Comparison of ENCODE assay signal across 8 mouse cellular contexts in the genomic region with DNA sequence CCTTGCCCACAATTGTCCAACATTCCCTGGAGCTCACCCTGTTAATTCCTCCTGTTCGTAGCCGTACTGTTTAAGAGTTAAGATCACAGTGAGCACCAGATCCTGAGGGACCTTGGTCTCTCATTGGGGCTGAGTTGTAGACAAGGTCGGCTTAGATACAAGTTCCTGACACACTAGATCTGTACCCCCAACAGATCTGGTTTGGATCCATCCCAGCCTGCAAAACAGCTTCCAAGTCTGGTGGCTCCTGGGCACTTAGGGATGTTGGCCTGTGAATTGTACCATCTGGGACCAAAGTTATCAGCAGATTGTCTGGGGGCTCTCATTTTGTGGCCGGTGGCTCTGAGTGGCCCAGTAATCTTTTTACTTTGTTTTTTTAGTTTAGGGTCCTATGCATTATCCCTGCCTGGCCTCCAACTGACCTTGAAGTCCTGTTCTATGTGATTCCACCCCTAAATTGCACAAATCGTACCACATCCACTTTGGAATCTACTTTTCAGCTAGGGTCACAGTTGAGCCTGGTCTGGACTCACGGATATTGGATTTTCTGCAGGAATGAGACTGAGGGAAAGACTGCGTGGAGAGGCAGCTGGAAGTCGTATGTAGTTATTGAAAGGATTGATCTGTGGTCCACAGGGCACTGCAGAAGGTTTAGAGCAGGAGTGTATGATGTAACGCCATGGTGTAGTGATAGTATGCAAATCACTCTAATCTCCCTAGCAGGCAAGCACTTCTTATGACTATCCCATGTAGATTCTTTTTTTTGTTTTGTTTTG. TPM values are rescaled to one million over a fixed set of nuclear protein-coding genes. Genes with fewer than 3 reads are reported as not detected.
DNase-seq lines count a peak whose midpoint lies in the region; ATAC-seq and TF ChIP-seq lines count a peak whose summit lies in the region.

Ube2i (minus strand) TSS at position 52 of the 776 bp plus-strand sequence.

- peak within 1 kb of the TSS; percentile 99 for H3K4me3 ChIP-seq in left cerebral cortex, adult 2 months
- H3K4me3 ChIP-seq in midbrain, embryonic 14.5 days (replicated peaks; ENCODE audit: low read depth, low read length): peak within 1 kb of the TSS; percentile 71

- H3K27me3 ChIP-seq in midbrain, embryonic 14.5 days (ENCODE audit: control insufficient read depth, insufficient read depth, low read length): no peaks in the 10 kb centered on the region

- DNase-seq in left cerebral cortex, adult 2 months (ENCODE audit: extremely low spot score in 1 of 2, low spot score in 2 of 2): no peak
- DNase-seq in left cerebral cortex, adult 11 months (ENCODE audit: low spot score): no peak
- no peak for DNase-seq in brain, embryonic 14.5 days (ENCODE audit: low read depth)
- DNase-seq in layer of hippocampus, postnatal 14 days (ENCODE audit: low spot score in 2 of 2): no peak
- DNase-seq in midbrain, embryonic 14.5 days: no peak
- DNase-seq in cerebellum, adult 8-10 months: no peak
- DNase-seq in kidney, postnatal 25 days: no peak

- H3K27ac ChIP-seq in left cerebral cortex, adult 2 months: peak within 1 kb of the TSS; percentile 100
- H3K27ac ChIP-seq in midbrain, embryonic 14.5 days (replicated peaks; ENCODE audit: low read depth, low read length): peak within 1 kb of the TSS; percentile 97

- peak within 1 kb of the TSS; percentile 98 for H3K9ac ChIP-seq in midbrain, embryonic 14.5 days (replicated peaks; ENCODE audit: low read length)

- H3K9me3 ChIP-seq in midbrain, embryonic 14.5 days (ENCODE audit: control insufficient read depth, low read length): no peaks in the 10 kb centered on the region

- H3K4me2 ChIP-seq in midbrain, embryonic 14.5 days (ENCODE audit: low read length): peak within 1 kb of the TSS; percentile 99

- TF ChIP-seq CTCF in left cerebral cortex, adult 2 months (IDR thresholded peaks at IDR 0.05): no peak
- TF ChIP-seq CTCF in brain, embryonic 14.5 days (IDR thresholded peaks at IDR 0.05; ENCODE audit: borderline replicate concordance, extremely low read depth, insufficient read depth, insufficient read length): no peak

- peaks cover 21% of the 10 kb centered on the region for H3K4me1 ChIP-seq in midbrain, embryonic 14.5 days (ENCODE audit: control insufficient read depth, insufficient read depth, low read length)

- 80% methylated on average over 9 of the region's 9 CpGs for WGBS in midbrain, embryonic 14.5 days

- no peak for ATAC-seq in granulocyte monocyte progenitor cell, adult 5-6 weeks (replicated peaks; ENCODE audit: poor library complexity, severe bottlenecking)
- no peak for ATAC-seq in midbrain, embryonic 14.5 days (ENCODE audit: low FRiP score, low TSS enrichment)

- intact Hi-C loops in left cerebral cortex, adult 2 months (cut with DNase I): loop anchor here (5.0 kb wide), 2 partner anchors 92 to 157 kb away; partner anchors contain the start of genes BC003965 and Telo2

- no peak for TF ChIP-seq POLR2A in brain, embryonic 14.5 days (IDR thresholded peaks at IDR 0.05; ENCODE audit: borderline replicate concordance, extremely low read depth, insufficient read depth, insufficient read length, poor library complexity, severe bottlenecking)

- H3K36me3 ChIP-seq in midbrain, embryonic 14.5 days (ENCODE audit: control insufficient read depth, insufficient read depth, low read length): peaks cover 1% of the 10 kb centered on the region; the same call in 1 of the 2 replicates

RNA-seq across cellular contexts. Expression of gene Ube2i, which starts in this region (rescaled TPM):
- total RNA-seq in left cerebral cortex, adult 2 months (2021): 100 to 1,000 TPM; 215 to 223 TPM
- polyA plus RNA-seq in brain, embryonic 14.5 days (2012; rRNA removed): 481 and 573 TPM in 2 replicates
- total RNA-seq in granulocyte monocyte progenitor cell, adult 5-6 weeks (2014; fragmentation: Nextera tagmentation): 356 and 387 TPM in 2 replicates
- total RNA-seq in granulocyte monocyte progenitor cell, adult 5-6 weeks (2017): 268 and 276 TPM in 2 replicates
- 100 to 1,000 TPM; 208 to 219 TPM for total RNA-seq in layer of hippocampus, postnatal 14 days (2021)
- 505 and 564 TPM in 2 replicates for polyA plus RNA-seq in midbrain, embryonic 14.5 days (2014; fragmentation: Nextera tagmentation; extraction: Ambion mirVana)
